Mouse (Mus musculus) megakaryocyte, embryonic 14.5 days (primary cell): ENCODE data around the gene Mtx2.

ENCODE experiments used
- FLI1 ChIP-seq: IDR thresholded peaks from 2 replicates; pipeline ENCODE4 v1.6.1; 2012; ENCODE audit warnings: low read length, inconsistent platforms, mixed read lengths
- GATA1 ChIP-seq: IDR thresholded peaks from 3 replicates; pipeline ENCODE4 v1.6.1; 2012; ENCODE audit warnings: mixed read lengths, low read length, inconsistent platforms, borderline replicate concordance

- TF ChIP-seq GATA1 (no peak), FLI1 (no peak)
Observed at GRCm38 (mm10) chr2:74777536-74778275, 47.9 kb upstream of the Mtx2 start.
